9 mouse cellular contexts compared by ENCODE assay signal in genomic region chr16:38724256-38724655, GRCm38 (mm10). TPM values are rescaled to one million over a fixed set of nuclear protein-coding genes. Genes with fewer than 3 reads are reported as not detected.
DNase-seq lines count a peak whose midpoint lies in the region; ATAC-seq and TF ChIP-seq lines count a peak whose summit lies in the region.
"Had no signal": no experiment of that assay in that cellular context is flagged by ENCODE, and none has a peak within 500 bp of the region (broad histone marks: within the 10 kb centered on the region; RNA-seq: fewer than 3 reads in every experiment).

No protein-coding gene starts in this region.

- TF ChIP-seq CTCF in kidney, postnatal 0 days (IDR thresholded peaks at IDR 0.05; ENCODE audit: low read depth) = no peak
- TF ChIP-seq CTCF in heart, postnatal 0 days (IDR thresholded peaks at IDR 0.05; ENCODE audit: low read depth) = no peak

- H3K27ac ChIP-seq in kidney, postnatal 0 days = peak overlapping the region; percentile 72
- peak overlapping the region; percentile 100 for H3K27ac ChIP-seq in brown adipose tissue, adult 24 weeks (replicated peaks; ENCODE audit: low read depth, low read length)
- H3K27ac ChIP-seq in heart, postnatal 0 days (ENCODE audit: low read depth) = peak overlapping the region; percentile 73

- intact Hi-C loops in heart, postnatal 36 days (cut with DNase I) = loop anchor here (10.0 kb wide), 2 partner anchors 99 to 379 kb away; partner anchors contain the start of genes Cox17, Gm21987 and Maats1

- H3K4me1 ChIP-seq in kidney, postnatal 0 days (replicated peaks; ENCODE audit: insufficient read depth, low read length) = no peaks in the 10 kb centered on the region
- H3K4me1 ChIP-seq in brown adipose tissue, adult 24 weeks (ENCODE audit: control insufficient read depth, insufficient read depth, insufficient read length, low read length) = peaks cover 2% of the 10 kb centered on the region; the same call in 1 of the 2 replicates
- no peaks in the 10 kb centered on the region for H3K4me1 ChIP-seq in heart, postnatal 0 days (ENCODE audit: control insufficient read depth, insufficient read depth)

- TF ChIP-seq EP300 in heart, postnatal 0 days (IDR thresholded peaks at IDR 0.05; ENCODE audit: low read depth) = no peak

- H3K36me3 ChIP-seq in kidney, postnatal 0 days (ENCODE audit: insufficient read depth, low read length) = no peaks in the 10 kb centered on the region
- H3K36me3 ChIP-seq in heart, postnatal 0 days (replicated peaks; ENCODE audit: control insufficient read depth, insufficient read depth, low read length) = no peaks in the 10 kb centered on the region

- ATAC-seq in kidney, postnatal 0 days (replicated peaks; ENCODE audit: low FRiP score, low read depth) = no peak
- ATAC-seq in heart, postnatal 0 days (ENCODE audit: insufficient read depth, low read depth) = no peak

- 72% methylated on average over 8 of the region's 8 CpGs for WGBS in kidney, postnatal 0 days
- WGBS in heart, postnatal 0 days = 59% methylated on average over 8 of the region's 8 CpGs

- H3K27me3 ChIP-seq in kidney, postnatal 0 days (ENCODE audit: insufficient read depth, low read length) = no peaks in the 10 kb centered on the region
- no peaks in the 10 kb centered on the region for H3K27me3 ChIP-seq in heart, postnatal 0 days (ENCODE audit: control insufficient read depth, insufficient read depth, low read length)

- 0 out of 2 replicates have a peak overlapping the region, but pooled peaks have one; percentile 1 for H3K4me2 ChIP-seq in kidney, postnatal 0 days (ENCODE audit: low read length)
- H3K4me2 ChIP-seq in heart, postnatal 0 days (ENCODE audit: low read depth, low read length) = peak overlapping the region; percentile 34

- no peak overlapping the region for H3K4me3 ChIP-seq in kidney, postnatal 0 days (replicated peaks; ENCODE audit: low read depth, low read length)
- peak overlapping the region; percentile 68 for H3K4me3 ChIP-seq in brown adipose tissue, adult 24 weeks (ENCODE audit: insufficient read depth, low read depth, low read length)
- H3K4me3 ChIP-seq in heart, postnatal 0 days (ENCODE audit: low read depth, low read length) = peak overlapping the region; percentile 14; the same call in 1 of the 2 replicates

- no peaks in the 10 kb centered on the region for H3K9me3 ChIP-seq in kidney, postnatal 0 days (replicated peaks; ENCODE audit: low read length)
- no peaks in the 10 kb centered on the region for H3K9me3 ChIP-seq in heart, postnatal 0 days (replicated peaks; ENCODE audit: control insufficient read depth, low read length)

- DNase-seq in heart, adult 11 months = peak; percentile 92
- DNase-seq in heart, postnatal 36 days = no peak
- no peak for DNase-seq in kidney, postnatal 0 days (ENCODE audit: low spot score)
- DNase-seq in kidney, adult 11 months = no peak
- DNase-seq in heart, postnatal 0 days (ENCODE audit: low spot score) = no peak
- DNase-seq in thymus, postnatal 10 days (ENCODE audit: low spot score in 2 of 2) = no peak
- DNase-seq: adrenal gland, postnatal 25 days; right cerebral cortex, adult 18-20 months had no signal

- H3K9ac ChIP-seq in kidney, postnatal 0 days (ENCODE audit: low read depth, low read length) = no peak overlapping the region
- 0 out of 2 replicates have a peak overlapping the region, but pooled peaks have one; percentile 29 for H3K9ac ChIP-seq in heart, postnatal 0 days (replicated peaks; ENCODE audit: low read depth, low read length)

RNA-seq across cellular contexts. Expression of gene Arhgap31, which starts 11.2 kb away (rescaled TPM):
- 10 to 100 TPM; 37.4 to 43.5 TPM for total RNA-seq in heart, postnatal 36 days (2021)
- 5.4 and 5.9 TPM in 2 replicates for polyA plus RNA-seq in kidney, postnatal 0 days (2015; fragmentation: Nextera tagmentation; extraction: Ambion mirVana)
- 7.5 and 9.7 TPM in 2 replicates for polyA plus RNA-seq in brown adipose tissue, adult 24 weeks (2012; ENCODE audit: insufficient read depth, insufficient read length, missing spikeins)
- 60.6 and 63.5 TPM in 2 replicates for total RNA-seq in heart, postnatal 0 days (2014; rRNA removed; ENCODE audit: low replicate concordance)
- 15.0 and 15.7 TPM in 2 replicates for polyA plus RNA-seq in heart, postnatal 0 days (2015; fragmentation: Nextera tagmentation; extraction: Ambion mirVana)

RNA-seq across cellular contexts. Expression of gene B4galt4, which starts 17.8 kb away (rescaled TPM):
- total RNA-seq in heart, postnatal 36 days (2021) = 10 to 100 TPM; 10.1 to 11.9 TPM
- polyA plus RNA-seq in kidney, postnatal 0 days (2015; fragmentation: Nextera tagmentation; extraction: Ambion mirVana) = 28.8 and 29.9 TPM in 2 replicates
- 2.4 and 3.5 TPM in 2 replicates for polyA plus RNA-seq in brown adipose tissue, adult 24 weeks (2012; ENCODE audit: insufficient read depth, insufficient read length, missing spikeins)
- total RNA-seq in heart, postnatal 0 days (2014; rRNA removed; ENCODE audit: low replicate concordance) = 12.4 and 26.6 TPM in 2 replicates
- polyA plus RNA-seq in heart, postnatal 0 days (2015; fragmentation: Nextera tagmentation; extraction: Ambion mirVana) = 12.6 and 14.5 TPM in 2 replicates
